Mouse (Mus musculus): ENCODE measurements around the gene Ttc7b. TPM values are rescaled to one million over a fixed set of nuclear protein-coding genes. Genes with fewer than 3 reads are reported as not detected.

Ttc7b gene
- polyA plus RNA-seq, 1 experiment from 2014 or later: 6.6 TPM

DNA sequence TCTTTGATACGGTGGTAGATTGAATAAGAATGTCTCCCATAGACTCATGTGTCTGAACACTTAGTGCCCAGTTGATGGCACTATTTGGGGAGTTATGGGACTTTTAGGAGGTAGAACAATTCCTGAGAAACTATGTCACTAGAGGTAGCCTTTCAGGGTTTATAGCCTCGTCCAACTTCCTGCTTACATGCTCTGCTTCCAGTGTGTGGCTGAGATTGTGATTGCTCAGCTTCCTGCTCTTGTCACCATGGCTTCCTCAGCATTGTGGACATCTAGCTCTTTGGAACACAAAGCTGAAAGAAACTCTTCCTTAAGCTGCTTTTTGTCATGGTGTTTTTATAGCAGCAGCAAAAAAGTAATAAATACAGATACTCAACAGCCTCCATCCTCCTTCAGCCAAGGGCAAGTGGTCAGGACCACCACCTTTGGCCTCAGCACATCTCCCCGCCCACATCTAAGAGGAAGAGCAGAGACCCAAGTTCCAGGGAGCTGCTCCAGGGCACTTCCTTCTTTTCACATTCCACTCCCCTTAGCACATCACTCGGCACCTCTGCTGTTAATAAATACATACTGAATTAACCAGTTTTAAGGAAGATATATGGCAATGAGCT, 81.4 kb downstream of the Ttc7b start:
- H3K9ac ChIP-seq (replicated peaks; ENCODE audit: low read depth): no peak overlapping the region
- no peaks in the 10 kb centered on the region for H3K36me3 ChIP-seq (ENCODE audit: insufficient read depth, low read length)
- WGBS: 43% methylated on average over 4 of the region's 4 CpGs
- H3K9me3 ChIP-seq (ENCODE audit: low read length): no peaks in the 10 kb centered on the region
- H3K4me3 ChIP-seq (ENCODE audit: low read depth, low read length): no peak overlapping the region
- no peak overlapping the region for H3K27ac ChIP-seq (ENCODE audit: low read length)
- peak; percentile 49 for ATAC-seq
- H3K4me2 ChIP-seq (replicated peaks; ENCODE audit: low read depth, low read length): no peak overlapping the region
- peak; percentile 17 for DNase-seq (ENCODE audit: low spot score)
- H3K27me3 ChIP-seq (replicated peaks; ENCODE audit: insufficient read depth, low read length): no peaks in the 10 kb centered on the region
- 0 out of 2 replicates have a peak, but pooled peaks cover 8% of the 10 kb centered on the region for H3K4me1 ChIP-seq (ENCODE audit: insufficient read depth, low read depth, low read length)
- no peak for TF ChIP-seq EP300 (IDR thresholded peaks at IDR 0.05)
- TF ChIP-seq CTCF (IDR thresholded peaks at IDR 0.05): peak; percentile 17; the same call in 1 of the 2 replicates

DNA sequence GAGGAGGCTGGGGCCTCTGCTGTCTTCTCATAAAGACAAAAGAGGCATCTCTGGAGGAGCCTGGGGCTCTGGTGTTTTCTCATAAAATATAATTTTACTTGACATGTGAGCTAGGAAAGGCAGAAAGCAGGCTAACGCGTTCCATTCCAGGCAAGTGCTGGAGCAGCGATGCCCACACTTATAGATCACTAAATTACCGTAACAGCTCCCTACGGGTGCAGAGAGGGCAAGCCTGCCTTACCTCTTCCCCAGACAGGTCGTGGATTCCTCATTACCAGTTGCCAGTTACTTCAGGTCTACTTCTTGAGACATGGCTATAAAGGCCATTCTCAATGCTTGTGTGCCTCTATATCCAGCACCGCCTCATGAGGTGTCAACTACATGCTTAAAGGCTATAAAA, 82.1 kb downstream of the Ttc7b start:
- Histone ChIP-seq H3K4me2 (replicated peaks; ENCODE audit: low read depth, low read length) (no peak overlapping the region), H3K4me3 (ENCODE audit: low read depth, low read length) (no peak overlapping the region), H3K36me3 (ENCODE audit: insufficient read depth, low read length) (no peaks in the 10 kb centered on the region), H3K27me3 (replicated peaks; ENCODE audit: insufficient read depth, low read length) (no peaks in the 10 kb centered on the region), H3K9ac (replicated peaks; ENCODE audit: low read depth) (no peak overlapping the region), H3K4me1 (ENCODE audit: insufficient read depth, low read depth, low read length) (0 out of 2 replicates have a peak, but pooled peaks cover 8% of the 10 kb centered on the region), H3K27ac (ENCODE audit: low read length) (no peak overlapping the region), H3K9me3 (ENCODE audit: low read length) (no peaks in the 10 kb centered on the region)
- 96% methylated on average over 7 of the region's 7 CpGs for WGBS
- DNase-seq (ENCODE audit: low spot score): no peak
- no peak for TF ChIP-seq CTCF (IDR thresholded peaks at IDR 0.05)
- TF ChIP-seq EP300 (IDR thresholded peaks at IDR 0.05): no peak
- ATAC-seq: no peak

DNA sequence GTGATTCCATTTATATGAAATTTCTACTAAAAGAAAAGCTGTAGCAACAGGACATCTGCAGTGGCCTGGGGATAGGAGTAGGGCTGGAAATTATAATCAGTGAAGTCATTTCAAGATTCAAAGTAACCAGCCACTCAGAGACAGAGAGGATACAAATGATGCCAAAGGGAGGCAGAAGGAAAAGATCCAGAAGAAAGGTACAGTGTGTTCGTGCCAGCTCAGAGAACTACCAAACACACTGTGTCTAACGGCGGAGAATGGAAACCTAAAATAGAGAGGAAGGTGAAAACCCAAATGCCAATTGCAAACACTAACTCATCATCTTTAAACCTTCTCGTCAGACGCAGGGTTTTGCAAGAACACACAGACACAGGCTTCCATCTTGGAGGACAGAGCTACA, 82.8 kb downstream of the Ttc7b start:
- ATAC-seq (no peak), DNase-seq (ENCODE audit: low spot score) (no peak)
- Histone ChIP-seq H3K9ac (replicated peaks; ENCODE audit: low read depth) (no peak overlapping the region), H3K4me3 (ENCODE audit: low read depth, low read length) (no peak overlapping the region), H3K4me2 (replicated peaks; ENCODE audit: low read depth, low read length) (no peak overlapping the region), H3K27ac (ENCODE audit: low read length) (no peak overlapping the region), H3K36me3 (ENCODE audit: insufficient read depth, low read length) (no peaks in the 10 kb centered on the region), H3K4me1 (ENCODE audit: insufficient read depth, low read depth, low read length) (0 out of 2 replicates have a peak, but pooled peaks cover 8% of the 10 kb centered on the region), H3K27me3 (replicated peaks; ENCODE audit: insufficient read depth, low read length) (no peaks in the 10 kb centered on the region), H3K9me3 (ENCODE audit: low read length) (no peaks in the 10 kb centered on the region)
- WGBS: 91% methylated on average over 5 of the region's 5 CpGs
- TF ChIP-seq CTCF (IDR thresholded peaks at IDR 0.05) (no peak), EP300 (IDR thresholded peaks at IDR 0.05) (no peak)

DNA sequence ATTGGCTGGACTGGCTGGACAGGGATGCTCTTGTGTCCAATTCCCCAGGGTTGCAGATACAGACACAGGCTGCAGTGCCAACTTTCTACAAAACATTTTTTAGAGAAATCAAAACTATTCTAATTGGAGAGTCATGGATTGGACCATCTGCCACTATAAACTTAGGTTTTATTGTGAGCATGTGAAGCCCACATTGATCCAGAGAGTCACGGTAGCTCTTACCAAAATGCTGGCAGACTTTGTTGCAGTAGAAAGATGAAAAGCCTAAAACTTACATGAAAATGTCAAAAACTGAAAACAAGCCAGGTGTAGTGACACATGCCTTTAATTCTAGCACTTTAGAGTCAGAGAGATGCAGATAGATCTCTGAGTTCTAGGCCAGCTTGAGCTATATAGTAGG, 84.9 kb downstream of the Ttc7b start:
- no peak for DNase-seq (ENCODE audit: low spot score)
- Histone ChIP-seq H3K9ac (replicated peaks; ENCODE audit: low read depth) (no peak overlapping the region), H3K36me3 (ENCODE audit: insufficient read depth, low read length) (no peaks in the 10 kb centered on the region), H3K4me2 (replicated peaks; ENCODE audit: low read depth, low read length) (no peak overlapping the region), H3K27ac (ENCODE audit: low read length) (no peak overlapping the region), H3K4me1 (ENCODE audit: insufficient read depth, low read depth, low read length) (0 out of 2 replicates have a peak, but pooled peaks cover 8% of the 10 kb centered on the region), H3K27me3 (replicated peaks; ENCODE audit: insufficient read depth, low read length) (no peaks in the 10 kb centered on the region), H3K9me3 (ENCODE audit: low read length) (no peaks in the 10 kb centered on the region), H3K4me3 (ENCODE audit: low read depth, low read length) (no peak overlapping the region)
- TF ChIP-seq EP300 (IDR thresholded peaks at IDR 0.05): no peak
- TF ChIP-seq CTCF (IDR thresholded peaks at IDR 0.05): no peak
- 100% methylated on average over 1 of the region's 1 CpGs for WGBS
- no peak for ATAC-seq

DNA sequence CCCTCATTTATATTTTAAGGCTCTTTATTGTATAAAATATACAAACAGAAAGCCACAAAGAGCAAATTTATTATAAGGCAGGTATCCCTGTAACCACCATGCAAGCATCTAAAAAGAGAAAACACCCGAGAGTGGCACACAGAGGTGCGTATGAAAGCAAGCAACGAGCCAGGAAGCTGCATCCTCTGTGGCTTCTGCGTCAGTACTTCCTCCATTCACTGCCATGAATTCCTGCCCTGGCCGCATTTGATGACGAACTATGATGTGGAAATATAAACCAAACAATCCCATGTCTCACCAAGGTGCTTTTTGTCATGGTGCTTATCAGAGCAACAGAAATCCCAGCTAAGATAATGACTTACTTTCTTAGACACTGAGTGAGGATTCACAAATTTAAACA, 88.8 kb downstream of the Ttc7b start:
- Histone ChIP-seq H3K4me2 (replicated peaks; ENCODE audit: low read depth, low read length) (no peak overlapping the region), H3K27ac (ENCODE audit: low read length) (no peak overlapping the region), H3K4me1 (ENCODE audit: insufficient read depth, low read depth, low read length) (no peaks in the 10 kb centered on the region), H3K36me3 (ENCODE audit: insufficient read depth, low read length) (no peaks in the 10 kb centered on the region), H3K9me3 (ENCODE audit: low read length) (no peaks in the 10 kb centered on the region), H3K27me3 (replicated peaks; ENCODE audit: insufficient read depth, low read length) (no peaks in the 10 kb centered on the region), H3K9ac (replicated peaks; ENCODE audit: low read depth) (no peak overlapping the region), H3K4me3 (ENCODE audit: low read depth, low read length) (no peak overlapping the region)
- DNase-seq (ENCODE audit: low spot score) (no peak), ATAC-seq (no peak)
- WGBS: 73% methylated on average over 6 of the region's 6 CpGs
- no peak for TF ChIP-seq EP300 (IDR thresholded peaks at IDR 0.05)

DNA sequence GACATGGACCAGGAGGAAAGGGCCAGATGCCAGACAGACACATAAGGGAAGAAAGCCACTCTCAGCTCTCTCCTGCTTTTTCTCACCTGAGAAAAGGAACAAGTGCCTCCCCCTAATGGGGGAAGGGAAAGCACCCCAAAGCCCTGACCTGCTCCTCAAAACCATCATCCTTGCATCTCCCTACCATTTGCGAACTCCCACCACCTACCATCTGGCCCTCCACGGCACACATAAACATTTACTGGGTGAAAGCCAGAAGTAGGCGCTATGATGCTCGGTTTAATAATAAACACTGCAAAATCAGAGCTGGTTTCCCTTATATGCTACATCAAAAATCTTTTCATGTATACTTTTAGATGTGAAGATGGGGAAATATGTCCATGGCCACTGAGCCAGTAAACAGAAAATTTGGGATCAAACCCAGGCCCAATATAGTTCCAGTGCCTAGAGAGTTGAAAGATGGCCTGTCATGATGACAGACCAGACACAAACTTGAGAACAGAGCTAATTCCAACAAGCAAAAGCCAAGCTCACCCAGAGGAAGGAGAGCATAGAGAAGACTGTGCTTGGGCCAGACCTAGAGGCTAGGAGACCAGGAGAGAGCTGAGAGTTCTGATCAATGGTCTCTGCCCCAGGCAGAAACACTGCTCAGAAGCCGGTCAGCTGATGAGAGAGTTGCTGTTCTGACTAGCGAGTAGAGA, 91.1 kb downstream of the Ttc7b start:
- Histone ChIP-seq H3K9me3 (ENCODE audit: low read length) (no peaks in the 10 kb centered on the region), H3K4me3 (ENCODE audit: low read depth, low read length) (no peak overlapping the region), H3K4me2 (replicated peaks; ENCODE audit: low read depth, low read length) (no peak overlapping the region), H3K27me3 (replicated peaks; ENCODE audit: insufficient read depth, low read length) (no peaks in the 10 kb centered on the region), H3K4me1 (ENCODE audit: insufficient read depth, low read depth, low read length) (no peaks in the 10 kb centered on the region), H3K9ac (replicated peaks; ENCODE audit: low read depth) (no peak overlapping the region), H3K27ac (ENCODE audit: low read length) (no peak overlapping the region), H3K36me3 (ENCODE audit: insufficient read depth, low read length) (no peaks in the 10 kb centered on the region)
- 69% methylated on average over 6 of the region's 6 CpGs for WGBS
- no peak for TF ChIP-seq CTCF (IDR thresholded peaks at IDR 0.05)
- TF ChIP-seq EP300 (IDR thresholded peaks at IDR 0.05): no peak
- ATAC-seq (0 out of 2 replicates have a peak, but pooled peaks have one; percentile 23), DNase-seq (ENCODE audit: low spot score) (no peak)
